Mouse (Mus musculus) liver, postnatal 0 days (tissue): Measurements from ENCODE around the gene Mt2. TPM values are rescaled to one million over a fixed set of nuclear protein-coding genes. Genes with fewer than 3 reads are reported as not detected.

Experiments
- ATAC-seq: fragments of 200-750 bp; cut with Nextera tagmentation; 2 replicates; pipeline ENCODE4 v1.8.0; 2017; ENCODE audit warnings: mild to moderate bottlenecking, moderate library complexity
- DNase-seq: peaks from one replicate; pipeline ENCODE4 v3.0.0-alpha.2; 2016
- H3K27ac ChIP-seq: fragments of 300-500 bp; sonication (generic); 2 replicates; pipeline ENCODE4 v1.5.1; 2014; ENCODE audit warnings: antibody characterized with exemption, moderate library complexity, mild to moderate bottlenecking, low read depth
- H3K27me3 ChIP-seq: fragments of 300-500 bp; sonication (generic); 2 replicates; pipeline ENCODE4 v1.6.1; 2014; ENCODE audit warnings: low read length, control low read depth, mixed read lengths; ENCODE audit not compliant: insufficient read depth
- H3K36me3 ChIP-seq: fragments of 300-500 bp; sonication (generic); replicated peaks from 2 replicates; pipeline ENCODE4 v1.6.1; 2014; ENCODE audit warnings: mild to moderate bottlenecking, control low read depth, low read length, moderate library complexity, mixed read lengths; ENCODE audit not compliant: insufficient read depth
- H3K4me1 ChIP-seq: fragments of 300-500 bp; sonication (generic); 2 replicates; pipeline ENCODE4 v1.6.1; 2014; ENCODE audit warnings: antibody characterized with exemption, mild to moderate bottlenecking, control low read depth; ENCODE audit not compliant: insufficient read depth
- H3K4me2 ChIP-seq: fragments of 300-500 bp; sonication (generic); 2 replicates; pipeline ENCODE4 v1.6.1; 2014; ENCODE audit warnings: low read depth, mild to moderate bottlenecking, low read length, moderate library complexity, mixed read lengths
- H3K4me3 ChIP-seq: fragments of 300-500 bp; sonication (generic); 2 replicates; pipeline ENCODE4 v1.5.1; 2014; ENCODE audit warnings: low read depth, low read length
- H3K9ac ChIP-seq: fragments of 300-500 bp; sonication (generic); replicated peaks from 2 replicates; pipeline ENCODE4 v1.6.1; 2014; ENCODE audit warnings: mild to moderate bottlenecking, moderate library complexity
- H3K9me3 ChIP-seq: fragments of 300-500 bp; sonication (generic); 2 replicates; pipeline ENCODE4 v1.6.1; 2016; ENCODE audit warnings: mild to moderate bottlenecking, control low read depth, low read length, mixed read lengths
- CTCF ChIP-seq: sonication (generic); IDR thresholded peaks from 2 replicates; pipeline ENCODE4 v1.5.1; 2016; ENCODE audit warnings: antibody characterized with exemption, low read depth
- EP300 ChIP-seq: IDR thresholded peaks from 2 replicates; pipeline ENCODE4 v1.6.1; 2016; ENCODE audit warnings: antibody characterized with exemption, low read depth, mild to moderate bottlenecking
- WGBS: fragments of 180-500 bp; shearing (Covaris S2); extraction: QIAGEN DNeasy Blood & Tissue Kit; methylation state at CpG from one replicate; pipeline ENCODE4 v1.1.7; 2014; ENCODE audit not compliant: insufficient replicate concordance; 5-methylcytosine and 5-hydroxymethylcytosine counted together
- polyA plus RNA-seq: library from polyadenylated mRNA; unstranded; fragments of >200 nt; fragmentation: Nextera tagmentation; extraction: Ambion mirVana; gene quantifications from 2 replicates; pipeline ENCODE4 v1.2.1, GENCODE M21; 2015

The Mt2 gene
- polyA plus RNA-seq, 1 experiment from 2014 or later, result 507 TPM

DNA sequence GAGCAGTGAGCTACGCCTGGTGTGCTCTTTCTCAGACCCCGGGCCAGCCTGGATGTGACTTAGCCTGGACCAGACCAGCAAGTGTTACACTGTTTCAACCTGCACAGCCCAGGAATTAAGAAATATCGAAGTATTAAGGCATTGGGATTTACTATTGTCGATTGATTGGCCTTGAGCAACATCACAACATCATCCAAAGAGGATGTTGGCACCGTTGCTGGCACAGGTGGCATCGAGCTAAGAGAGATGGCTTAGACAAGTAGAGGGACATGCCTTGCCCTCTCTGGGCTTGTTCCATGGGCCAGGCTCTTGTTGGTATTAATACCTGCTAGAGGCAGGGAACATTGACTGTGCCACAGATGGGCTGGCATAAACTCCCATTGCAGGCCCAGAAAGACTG is 36.9 kb upstream of the Mt2 start:
- H3K9me3 ChIP-seq, result no peaks in the 10 kb centered on the region
- 85% methylated on average over 6 of the region's 6 CpGs for WGBS
- H3K27ac ChIP-seq, result no peak overlapping the region
- H3K4me2 ChIP-seq, result no peak overlapping the region
- H3K27me3 ChIP-seq, result no peaks in the 10 kb centered on the region
- no peak for DNase-seq
- no peak overlapping the region for H3K9ac ChIP-seq
- H3K4me3 ChIP-seq, result no peak overlapping the region
- H3K4me1 ChIP-seq, result no peaks in the 10 kb centered on the region
- TF ChIP-seq EP300, result no peak
- TF ChIP-seq CTCF, result no peak
- H3K36me3 ChIP-seq, result no peaks in the 10 kb centered on the region
- no peak for ATAC-seq

DNA sequence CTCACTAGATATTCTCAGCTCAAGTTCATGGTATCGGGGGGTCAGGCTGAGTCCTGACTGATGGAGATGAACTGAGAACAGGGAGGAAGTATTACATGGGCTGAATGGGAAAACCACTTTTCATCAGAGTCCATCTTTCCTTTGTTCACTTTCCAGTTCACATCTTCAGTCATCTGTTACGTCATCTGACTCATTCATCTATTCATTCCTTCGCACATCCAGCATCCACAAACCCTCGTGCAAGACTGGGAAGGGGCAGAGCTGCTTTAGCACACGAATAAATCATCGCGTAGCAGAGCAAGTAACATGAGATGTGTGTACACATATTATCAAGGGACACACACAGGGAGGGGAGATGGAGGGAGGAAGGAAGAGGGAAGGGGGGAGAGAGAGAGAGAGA is 36.3 kb upstream of the Mt2 start:
- H3K4me1 ChIP-seq, result no peaks in the 10 kb centered on the region
- WGBS, result 77% methylated on average over 7 of the region's 7 CpGs
- H3K4me3 ChIP-seq, result no peak overlapping the region
- H3K36me3 ChIP-seq, result no peaks in the 10 kb centered on the region
- no peaks in the 10 kb centered on the region for H3K27me3 ChIP-seq
- no peak for TF ChIP-seq EP300
- TF ChIP-seq CTCF, result no peak
- no peak overlapping the region for H3K9ac ChIP-seq
- DNase-seq (no peak), ATAC-seq (no peak)
- no peak overlapping the region for H3K4me2 ChIP-seq
- H3K9me3 ChIP-seq, result no peaks in the 10 kb centered on the region
- H3K27ac ChIP-seq, result no peak overlapping the region

DNA sequence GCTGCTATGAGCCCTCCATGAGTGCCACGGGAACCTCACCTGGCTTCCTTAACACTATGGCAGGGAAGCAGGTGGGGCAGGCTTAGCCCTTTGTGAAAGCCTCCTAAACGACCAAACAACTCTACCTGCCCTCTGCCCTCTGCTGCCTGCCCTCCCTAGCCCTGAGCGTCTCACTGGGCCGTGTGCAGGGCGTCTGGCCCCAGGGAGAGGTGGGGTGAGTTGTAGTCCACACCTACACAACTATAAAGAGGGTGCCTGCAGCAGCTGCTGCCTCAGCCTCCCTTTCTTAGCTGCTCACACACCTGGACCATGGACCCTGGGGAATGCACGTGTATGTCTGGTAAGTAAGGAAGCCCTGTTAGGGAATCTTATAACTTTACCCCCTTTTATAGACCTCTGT is 35.5 kb upstream of the Mt2 start, which contains the start of gene Mt4:
TSS of gene Mt4 (plus strand) at position 265 of the 400 bp plus-strand sequence.
- ATAC-seq (no peak), DNase-seq (no peak)
- Histone ChIP-seq H3K36me3 (no peaks in the 10 kb centered on the region), H3K27me3 (no peaks in the 10 kb centered on the region), H3K9me3 (no peaks in the 10 kb centered on the region), H3K4me1 (no peaks in the 10 kb centered on the region), H3K9ac (no peak within 1 kb of the TSS), H3K4me3 (no peak within 1 kb of the TSS), H3K4me2 (no peak within 1 kb of the TSS), H3K27ac (no peak within 1 kb of the TSS)
- TF ChIP-seq EP300 (no peak), CTCF (no peak)
- 40% methylated on average over 6 of the region's 6 CpGs for WGBS

DNA sequence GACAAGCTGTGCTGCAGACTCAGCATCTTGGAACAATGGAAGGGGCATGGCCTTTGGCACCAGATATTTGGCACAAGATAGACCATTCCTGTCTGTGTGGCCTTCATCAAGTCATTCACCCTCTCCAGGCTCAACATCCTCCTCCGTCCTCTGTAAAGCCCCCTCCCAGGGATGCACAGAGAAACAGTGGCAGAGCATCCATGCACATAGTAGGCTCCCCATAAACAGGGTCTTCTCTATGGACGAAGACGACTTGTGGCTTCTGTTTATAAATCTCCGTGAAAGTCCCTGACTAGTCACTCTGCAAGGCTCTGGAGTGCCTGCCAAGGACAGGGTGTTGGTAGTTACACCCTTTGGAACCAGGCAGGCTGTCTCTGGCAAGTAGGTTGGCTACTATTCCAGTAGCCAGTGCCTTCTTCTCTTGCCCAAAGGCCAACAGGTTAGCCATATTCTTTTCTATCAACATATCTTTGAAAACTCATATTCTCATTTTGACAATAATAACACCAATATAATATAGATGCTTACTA is 32.1 kb upstream of the Mt2 start:
- H3K36me3 ChIP-seq, result no peaks in the 10 kb centered on the region
- DNase-seq, result no peak
- H3K9me3 ChIP-seq, result no peaks in the 10 kb centered on the region
- H3K9ac ChIP-seq, result no peak overlapping the region
- no peak for ATAC-seq
- no peak for TF ChIP-seq EP300
- no peak for TF ChIP-seq CTCF
- H3K27ac ChIP-seq, result no peak overlapping the region
- 80% methylated on average over 4 of the region's 4 CpGs for WGBS
- H3K27me3 ChIP-seq, result no peaks in the 10 kb centered on the region
- H3K4me3 ChIP-seq, result no peak overlapping the region
- no peak overlapping the region for H3K4me2 ChIP-seq
- H3K4me1 ChIP-seq, result no peaks in the 10 kb centered on the region

DNA sequence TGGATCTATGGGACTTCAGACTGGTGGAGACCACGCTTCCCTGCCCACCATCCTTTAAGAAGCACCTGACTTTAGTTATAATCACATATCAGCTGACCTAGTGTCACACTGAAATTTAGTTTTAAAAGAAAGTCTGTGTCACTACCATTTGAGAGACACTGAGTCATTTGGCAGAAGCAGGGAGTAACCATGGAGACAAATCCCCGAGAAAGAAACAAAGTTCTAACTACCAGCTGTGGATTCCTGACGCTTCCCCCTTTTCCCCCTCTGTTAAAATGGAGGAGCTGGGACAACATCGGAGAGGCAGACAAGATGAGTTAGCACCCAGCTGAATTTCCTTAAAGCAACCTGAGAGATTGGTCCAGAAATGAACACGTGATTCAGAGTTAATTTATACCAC is 24.2 kb upstream of the Mt2 start:
- H3K4me2 ChIP-seq, result no peak overlapping the region
- H3K36me3 ChIP-seq, result no peaks in the 10 kb centered on the region
- H3K4me1 ChIP-seq, result peaks cover 9% of the 10 kb centered on the region
- no peak for ATAC-seq
- no peak for TF ChIP-seq EP300
- no peak for TF ChIP-seq CTCF
- no peak overlapping the region for H3K4me3 ChIP-seq
- H3K9ac ChIP-seq, result no peak overlapping the region
- no peak overlapping the region for H3K27ac ChIP-seq
- H3K27me3 ChIP-seq, result peaks cover 20% of the 10 kb centered on the region
- H3K9me3 ChIP-seq, result no peaks in the 10 kb centered on the region
- WGBS, result 52% methylated on average over 5 of the region's 5 CpGs
- DNase-seq, result no peak

DNA sequence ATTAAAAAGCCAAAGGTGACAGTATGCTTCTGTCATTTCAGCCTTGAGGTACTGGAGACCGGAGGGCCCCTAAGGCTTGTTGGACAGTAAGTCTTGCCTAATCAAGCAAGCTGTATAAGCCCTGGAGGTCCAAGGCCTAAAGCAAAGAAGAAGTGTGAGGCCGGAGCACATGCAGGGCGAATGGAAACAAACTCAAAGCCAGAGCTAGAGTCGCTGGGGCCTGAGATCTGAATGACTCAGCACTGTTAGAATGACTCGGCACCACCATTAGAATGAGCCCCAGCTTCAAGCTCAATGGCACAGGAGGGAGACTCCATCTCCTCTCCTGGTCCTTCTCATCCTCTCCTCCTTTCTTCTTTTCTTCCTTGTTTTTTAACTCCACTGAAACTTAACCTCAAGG is 21.5 kb upstream of the Mt2 start:
- no peaks in the 10 kb centered on the region for H3K9me3 ChIP-seq
- peak overlapping the region; percentile 16 for H3K4me2 ChIP-seq
- peaks cover 33% of the 10 kb centered on the region for H3K27me3 ChIP-seq
- no peak overlapping the region for H3K4me3 ChIP-seq
- peak overlapping the region; percentile 39; the same call in 1 of the 2 replicates for H3K27ac ChIP-seq
- H3K9ac ChIP-seq, result no peak overlapping the region
- no peak for TF ChIP-seq CTCF
- peaks cover 9% of the 10 kb centered on the region for H3K4me1 ChIP-seq
- H3K36me3 ChIP-seq, result no peaks in the 10 kb centered on the region
- DNase-seq (no peak), ATAC-seq (peak; percentile 78)
- WGBS, result 45% methylated on average over 5 of the region's 5 CpGs
